Mouse (Mus musculus): ENCODE measurements around the gene Dnajc11. TPM values are rescaled to one million over a fixed set of nuclear protein-coding genes. Genes with fewer than 3 reads are reported as not detected.

The Dnajc11 gene
- polyA plus RNA-seq (2015; fragmentation: Nextera tagmentation; extraction: Ambion mirVana): 45.5 and 49.1 TPM in 2 replicates

- ATAC-seq (ENCODE audit: insufficient read depth): peak; percentile 88
- H3K9ac ChIP-seq: peak within 1 kb of the TSS; percentile 99
- 0 out of 2 replicates have a peak, but pooled peaks cover 10% of the 10 kb centered on the region for H3K36me3 ChIP-seq (replicated peaks)
- no peaks in the 10 kb centered on the region for H3K9me3 ChIP-seq (replicated peaks)
- H3K4me2 ChIP-seq: peak within 1 kb of the TSS; percentile 86
- H3K27me3 ChIP-seq: no peaks in the 10 kb centered on the region
- peak within 1 kb of the TSS; percentile 62 for H3K27ac ChIP-seq (replicated peaks)
- H3K4me1 ChIP-seq (replicated peaks): peaks cover 52% of the 10 kb centered on the region
- peak within 1 kb of the TSS; percentile 100 for H3K4me3 ChIP-seq (replicated peaks)
- under 1% methylated on average over 83 of the region's 83 CpGs for WGBS (ENCODE audit: insufficient replicate concordance)
Measured at GRCm38 (mm10) chr4:151933505-151934214, at the start of gene Dnajc11. Gene Dnajc11 (plus strand): TSS chr4:151933691.

GRCm38 (mm10) chr4:151893241-151893640 is 40.2 kb upstream of the Dnajc11 start:
- H3K9ac ChIP-seq: no peak overlapping the region
- no peaks in the 10 kb centered on the region for H3K4me1 ChIP-seq (replicated peaks)
- H3K4me3 ChIP-seq (replicated peaks): no peak overlapping the region
- no peak overlapping the region for H3K27ac ChIP-seq (replicated peaks)
- H3K4me2 ChIP-seq: no peak overlapping the region
- 63% methylated on average over 6 of the region's 6 CpGs for WGBS (ENCODE audit: insufficient replicate concordance)
- no peak for ATAC-seq (ENCODE audit: insufficient read depth)
- no peaks in the 10 kb centered on the region for H3K36me3 ChIP-seq (replicated peaks)
- no peaks in the 10 kb centered on the region; the same call in 1 of the 2 replicates for H3K27me3 ChIP-seq
- H3K9me3 ChIP-seq (replicated peaks): peaks cover 5% of the 10 kb centered on the region; the same call in 1 of the 2 replicates

- Histone ChIP-seq H3K9me3 (replicated peaks) (peaks cover 5% of the 10 kb centered on the region; the same call in 1 of the 2 replicates), H3K9ac (no peak overlapping the region), H3K36me3 (replicated peaks) (no peaks in the 10 kb centered on the region), H3K4me2 (no peak overlapping the region), H3K4me1 (replicated peaks) (no peaks in the 10 kb centered on the region), H3K27me3 (no peaks in the 10 kb centered on the region; the same call in 1 of the 2 replicates), H3K27ac (replicated peaks) (no peak overlapping the region), H3K4me3 (replicated peaks) (no peak overlapping the region)
- no peak for ATAC-seq (ENCODE audit: insufficient read depth)
- 85% methylated on average over 12 of the region's 12 CpGs for WGBS (ENCODE audit: insufficient replicate concordance)
Measured at GRCm38 (mm10) chr4:151894926-151895325, 38.6 kb upstream of the Dnajc11 start.

DNA sequence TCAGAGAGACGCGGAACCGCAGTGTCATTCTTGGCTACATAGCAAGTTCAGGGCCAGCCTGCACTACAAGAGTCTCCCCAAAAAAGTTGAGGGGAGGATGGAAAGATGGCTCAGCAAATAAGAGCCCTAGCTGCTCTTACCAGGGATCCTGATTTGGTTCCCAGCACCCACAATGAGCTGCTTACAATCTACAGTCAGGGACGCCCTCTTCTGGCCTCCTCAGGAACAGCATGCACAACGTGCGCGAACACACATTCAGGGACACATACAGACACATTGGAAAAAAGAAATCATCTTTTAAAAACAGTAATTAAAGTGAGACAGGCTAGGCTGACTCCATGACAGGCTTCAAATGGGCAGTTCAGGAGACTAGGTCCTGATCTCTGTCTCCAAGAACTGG is 37.9 kb upstream of the Dnajc11 start:
- Histone ChIP-seq H3K27ac (replicated peaks) (no peak overlapping the region), H3K27me3 (no peaks in the 10 kb centered on the region), H3K4me1 (replicated peaks) (no peaks in the 10 kb centered on the region), H3K4me3 (replicated peaks) (no peak overlapping the region), H3K4me2 (no peak overlapping the region), H3K36me3 (replicated peaks) (no peaks in the 10 kb centered on the region), H3K9ac (no peak overlapping the region), H3K9me3 (replicated peaks) (peaks cover 5% of the 10 kb centered on the region; the same call in 1 of the 2 replicates)
- ATAC-seq (ENCODE audit: insufficient read depth): no peak
- WGBS (ENCODE audit: insufficient replicate concordance): 72% methylated on average over 7 of the region's 7 CpGs

GRCm38 (mm10) chr4:151897069-151897617 is 36.3 kb upstream of the Dnajc11 start:
- no peak for ATAC-seq (ENCODE audit: insufficient read depth)
- Histone ChIP-seq H3K27me3 (0 out of 2 replicates have a peak, but pooled peaks cover 6% of the 10 kb centered on the region), H3K36me3 (replicated peaks) (no peaks in the 10 kb centered on the region), H3K4me1 (replicated peaks) (no peaks in the 10 kb centered on the region), H3K4me2 (no peak overlapping the region), H3K9me3 (replicated peaks) (peaks cover 5% of the 10 kb centered on the region; the same call in 1 of the 2 replicates), H3K4me3 (replicated peaks) (no peak overlapping the region), H3K27ac (replicated peaks) (no peak overlapping the region), H3K9ac (no peak overlapping the region)
- 66% methylated on average over 9 of the region's 9 CpGs for WGBS (ENCODE audit: insufficient replicate concordance)

DNA sequence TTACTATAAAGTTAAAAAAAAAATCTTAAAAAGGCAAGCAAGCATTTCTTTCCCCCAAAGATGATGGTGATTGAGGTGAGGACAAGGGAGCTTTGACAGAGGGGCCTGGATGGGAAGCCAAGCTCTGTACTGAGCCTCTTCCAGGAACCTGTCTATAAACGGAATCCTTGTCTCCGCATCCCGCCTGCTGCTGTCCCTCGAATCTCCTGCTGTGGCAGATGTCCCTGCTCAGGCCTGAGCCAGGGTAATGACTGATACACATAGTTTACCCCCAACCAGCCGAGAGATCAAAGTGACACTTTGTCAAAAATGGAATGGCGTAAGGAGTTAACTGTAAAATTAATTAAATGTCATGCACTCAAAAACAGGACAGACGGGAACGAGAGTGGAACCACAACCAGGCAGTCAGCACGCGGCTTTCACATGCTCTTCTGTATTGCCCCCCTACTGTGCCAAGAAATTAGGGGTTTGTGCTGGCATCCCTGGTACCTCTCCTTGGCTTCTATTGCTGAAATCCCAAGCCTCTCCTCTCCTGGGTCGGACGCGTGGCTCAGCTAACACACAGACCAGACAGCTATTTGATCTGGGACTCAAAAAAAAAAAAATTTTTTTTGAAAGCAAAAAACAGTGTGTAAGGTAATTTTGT is 34.8 kb upstream of the Dnajc11 start:
- Histone ChIP-seq H3K9me3 (replicated peaks) (peaks cover 5% of the 10 kb centered on the region; the same call in 1 of the 2 replicates), H3K9ac (no peak overlapping the region), H3K4me2 (no peak overlapping the region), H3K36me3 (replicated peaks) (no peaks in the 10 kb centered on the region), H3K27ac (replicated peaks) (no peak overlapping the region), H3K4me3 (replicated peaks) (no peak overlapping the region), H3K4me1 (replicated peaks) (peaks cover 9% of the 10 kb centered on the region), H3K27me3 (peaks cover 15% of the 10 kb centered on the region; the same call in 1 of the 2 replicates)
- WGBS (ENCODE audit: insufficient replicate concordance): 65% methylated on average over 13 of the region's 13 CpGs
- ATAC-seq (ENCODE audit: insufficient read depth): no peak

- 57% methylated on average over 11 of the region's 11 CpGs for WGBS (ENCODE audit: insufficient replicate concordance)
- Histone ChIP-seq H3K9me3 (replicated peaks) (peaks cover 5% of the 10 kb centered on the region; the same call in 1 of the 2 replicates), H3K9ac (no peak overlapping the region), H3K27ac (replicated peaks) (no peak overlapping the region), H3K27me3 (peaks cover 18% of the 10 kb centered on the region; the same call in 1 of the 2 replicates), H3K4me2 (no peak overlapping the region), H3K4me3 (replicated peaks) (no peak overlapping the region), H3K4me1 (replicated peaks) (peaks cover 9% of the 10 kb centered on the region), H3K36me3 (replicated peaks) (no peaks in the 10 kb centered on the region)
- ATAC-seq (ENCODE audit: insufficient read depth): no peak
Measured at GRCm38 (mm10) chr4:151899707-151900384, 33.6 kb upstream of the Dnajc11 start.

DNA sequence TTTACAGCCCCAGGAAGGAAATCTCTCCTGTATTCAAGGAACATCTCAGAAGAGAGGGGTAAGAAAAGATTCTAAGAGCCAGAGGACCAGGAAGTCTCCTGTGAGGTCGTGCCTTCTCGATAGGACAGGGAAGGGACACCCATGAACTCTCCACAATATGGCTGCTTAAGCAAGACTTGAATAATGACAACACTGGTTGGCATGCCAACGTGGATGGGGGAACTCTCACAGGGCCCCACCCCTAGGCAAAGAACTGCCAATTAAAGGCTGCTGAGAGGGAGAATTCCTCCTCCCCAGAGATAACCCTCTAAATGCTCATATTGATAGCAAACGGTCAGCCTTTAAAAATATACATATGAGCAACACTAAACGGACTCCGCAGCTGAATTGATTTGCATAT is 32.8 kb upstream of the Dnajc11 start:
- ATAC-seq (ENCODE audit: insufficient read depth): no peak
- WGBS (ENCODE audit: insufficient replicate concordance): 52% methylated on average over 6 of the region's 6 CpGs
- peaks cover 20% of the 10 kb centered on the region; the same call in 1 of the 2 replicates for H3K27me3 ChIP-seq
- H3K27ac ChIP-seq (replicated peaks): no peak overlapping the region
- no peak overlapping the region for H3K4me2 ChIP-seq
- H3K4me3 ChIP-seq (replicated peaks): no peak overlapping the region
- no peak overlapping the region for H3K9ac ChIP-seq
- peaks cover 9% of the 10 kb centered on the region for H3K4me1 ChIP-seq (replicated peaks)
- no peaks in the 10 kb centered on the region for H3K36me3 ChIP-seq (replicated peaks)
- H3K9me3 ChIP-seq (replicated peaks): 0 out of 2 replicates have a peak, but pooled peaks cover under 1% of the 10 kb centered on the region

- 40% methylated on average over 11 of the region's 11 CpGs for WGBS (ENCODE audit: insufficient replicate concordance)
- H3K4me2 ChIP-seq: no peak overlapping the region
Measured at GRCm38 (mm10) chr4:151901422-151901821, 32.1 kb upstream of the Dnajc11 start.

GRCm38 (mm10) chr4:151902046-151902688 is 31.3 kb upstream of the Dnajc11 start:
- H3K9ac ChIP-seq: no peak overlapping the region
- H3K9me3 ChIP-seq (replicated peaks): no peaks in the 10 kb centered on the region
- H3K4me1 ChIP-seq (replicated peaks): peaks cover 9% of the 10 kb centered on the region
- WGBS (ENCODE audit: insufficient replicate concordance): 53% methylated on average over 17 of the region's 17 CpGs
- H3K36me3 ChIP-seq (replicated peaks): no peaks in the 10 kb centered on the region
- ATAC-seq (ENCODE audit: insufficient read depth): no peak
- no peak overlapping the region for H3K4me3 ChIP-seq (replicated peaks)
- H3K4me2 ChIP-seq: no peak overlapping the region
- H3K27ac ChIP-seq (replicated peaks): no peak overlapping the region
- H3K27me3 ChIP-seq: peaks cover 30% of the 10 kb centered on the region

More at GRCm38 (mm10) chr4:151901422-151901821, 32.1 kb upstream of the Dnajc11 start:
- no peak for ATAC-seq (ENCODE audit: insufficient read depth)
- no peak overlapping the region for H3K27ac ChIP-seq (replicated peaks)
- peaks cover 9% of the 10 kb centered on the region for H3K4me1 ChIP-seq (replicated peaks)
- no peak overlapping the region for H3K4me3 ChIP-seq (replicated peaks)
- peaks cover 25% of the 10 kb centered on the region; the same call in 1 of the 2 replicates for H3K27me3 ChIP-seq
- H3K9ac ChIP-seq: no peak overlapping the region
- no peaks in the 10 kb centered on the region for H3K36me3 ChIP-seq (replicated peaks)
- H3K9me3 ChIP-seq (replicated peaks): no peaks in the 10 kb centered on the region

Data from liver, embryonic 15.5 days (tissue).